Comparison of ENCODE assay signal across 8 mouse cellular contexts in genomic region chr2:57237475-57237919, GRCm38 (mm10). TPM values are rescaled to one million over a fixed set of nuclear protein-coding genes. Genes with fewer than 3 reads are reported as not detected.
A peak's percentile ranks its signal among the peaks of the same experiment; 100 is the strongest.
DNase-seq lines count a peak whose midpoint lies in the region; ATAC-seq lines count a peak whose summit lies in the region.

TSS of gene Gpd2 (plus strand) at chr2:57237635.

- 4% methylated on average over 20 of the region's 20 CpGs for WGBS in forebrain, embryonic 14.5 days
- WGBS in limb, embryonic 12.5 days = 5% methylated on average over 20 of the region's 20 CpGs

- H3K27me3 ChIP-seq in forebrain, embryonic 14.5 days (replicated peaks; ENCODE audit: control insufficient read depth, insufficient read depth, low read length) = 0 out of 2 replicates have a peak, but pooled peaks cover 4% of the 10 kb centered on the region
- no peaks in the 10 kb centered on the region for H3K27me3 ChIP-seq in limb, embryonic 12.5 days

- DNase-seq in layer of hippocampus, adult 18-20 months (ENCODE audit: low spot score in 2 of 2) = peak; percentile 7 to 51
- DNase-seq in layer of hippocampus, adult 9-10 months (ENCODE audit: low spot score) = no peak
- DNase-seq in forebrain, embryonic 14.5 days (ENCODE audit: low spot score) = peak; percentile 47
- DNase-seq in kidney, adult 8-10 months = no peak

- no peaks in the 10 kb centered on the region for H3K36me3 ChIP-seq in forebrain, embryonic 14.5 days (ENCODE audit: control insufficient read depth, insufficient read depth, low read length)
- H3K36me3 ChIP-seq in limb, embryonic 12.5 days = no peaks in the 10 kb centered on the region

- ATAC-seq in activated CD4-positive, CD25-positive, alpha-beta regulatory T cell, adult 4 months = no peak
- ATAC-seq in forebrain, embryonic 14.5 days = peak; percentile 77
- ATAC-seq in hematopoietic stem cell, adult 5-6 weeks (replicated peaks in 1 of 2; ENCODE audit: insufficient read depth in 1 of 2, low FRiP score in 2 of 2, low TSS enrichment in 1 of 2, low read depth in 1 of 2, poor library complexity in 2 of 2, severe bottlenecking in 2 of 2) = no peak
- no peak; the same call in 1 of the 2 replicates for ATAC-seq in limb, embryonic 12.5 days (ENCODE audit: insufficient number of reproducible peaks, insufficient read depth, low FRiP score, low TSS enrichment, low read depth)
- ATAC-seq in neutrophil, adult 5-6 weeks (ENCODE audit: extremely low read depth, insufficient number of reproducible peaks, low FRiP score, poor library complexity, severe bottlenecking) = no peak

- no peaks in the 10 kb centered on the region for H3K9me3 ChIP-seq in forebrain, embryonic 14.5 days (replicated peaks; ENCODE audit: control insufficient read depth, low read length)
- H3K9me3 ChIP-seq in limb, embryonic 12.5 days = no peaks in the 10 kb centered on the region

- H3K4me3 ChIP-seq in forebrain, embryonic 14.5 days (ENCODE audit: low read depth, low read length) = peak within 1 kb of the TSS; percentile 72
- H3K4me3 ChIP-seq in limb, embryonic 12.5 days (replicated peaks) = peak within 1 kb of the TSS; percentile 77

- peak within 1 kb of the TSS; percentile 95 for H3K4me2 ChIP-seq in forebrain, embryonic 14.5 days (ENCODE audit: low read length)
- peak within 1 kb of the TSS; percentile 86 for H3K4me2 ChIP-seq in limb, embryonic 12.5 days

- peaks cover 9% of the 10 kb centered on the region for H3K4me1 ChIP-seq in forebrain, embryonic 14.5 days (ENCODE audit: control insufficient read depth, insufficient read depth, low read length)
- H3K4me1 ChIP-seq in limb, embryonic 12.5 days (replicated peaks) = peaks cover 7% of the 10 kb centered on the region

- H3K9ac ChIP-seq in forebrain, embryonic 14.5 days (ENCODE audit: low read length) = peak within 1 kb of the TSS; percentile 83
- H3K9ac ChIP-seq in limb, embryonic 12.5 days (replicated peaks) = peak within 1 kb of the TSS; percentile 84

- H3K27ac ChIP-seq in forebrain, embryonic 14.5 days (ENCODE audit: low read depth, low read length) = peak within 1 kb of the TSS; percentile 21; the same call in 1 of the 2 replicates
- peak within 1 kb of the TSS; percentile 79 for H3K27ac ChIP-seq in limb, embryonic 12.5 days

RNA-seq across cellular contexts. Expression of gene Gpd2, which starts in this region (rescaled TPM):
- total RNA-seq in layer of hippocampus, adult 18-20 months (2021) = 100 to 1,000 TPM; 133 to 135 TPM
- polyA plus RNA-seq in activated CD4-positive, CD25-positive, alpha-beta regulatory T cell, adult 4 months (2017; shearing (Covaris generic)) = 10 to 100 TPM; 13.9 to 14.6 TPM
- polyA plus RNA-seq in forebrain, embryonic 14.5 days (2014; fragmentation: Nextera tagmentation; extraction: Ambion mirVana) = 17.8 and 21.8 TPM in 2 replicates
- 38.4 and 41.2 TPM in 2 replicates for total RNA-seq in hematopoietic stem cell, adult 5-6 weeks (2017)
- 15.8 and 17.0 TPM in 2 replicates for polyA plus RNA-seq in limb, embryonic 12.5 days (2016; fragmentation: Nextera tagmentation; extraction: Ambion mirVana)
- total RNA-seq in neutrophil, adult 5-6 weeks (2017) = 42.2 and 46.9 TPM in 2 replicates

Comparison
In these comparisons a context has a peak if more than half of its experiments do, and no peak if none do; other contexts are left out.
1. DNase-seq: peak in layer of hippocampus, adult 18-20 months (2 of 2) and forebrain, embryonic 14.5 days (single experiment); none in layer of hippocampus, adult 9-10 months (single experiment) and kidney, adult 8-10 months (0 of 2).